Mouse (Mus musculus): ENCODE measurements around the gene Prdm12.

The Prdm12 gene

DNA sequence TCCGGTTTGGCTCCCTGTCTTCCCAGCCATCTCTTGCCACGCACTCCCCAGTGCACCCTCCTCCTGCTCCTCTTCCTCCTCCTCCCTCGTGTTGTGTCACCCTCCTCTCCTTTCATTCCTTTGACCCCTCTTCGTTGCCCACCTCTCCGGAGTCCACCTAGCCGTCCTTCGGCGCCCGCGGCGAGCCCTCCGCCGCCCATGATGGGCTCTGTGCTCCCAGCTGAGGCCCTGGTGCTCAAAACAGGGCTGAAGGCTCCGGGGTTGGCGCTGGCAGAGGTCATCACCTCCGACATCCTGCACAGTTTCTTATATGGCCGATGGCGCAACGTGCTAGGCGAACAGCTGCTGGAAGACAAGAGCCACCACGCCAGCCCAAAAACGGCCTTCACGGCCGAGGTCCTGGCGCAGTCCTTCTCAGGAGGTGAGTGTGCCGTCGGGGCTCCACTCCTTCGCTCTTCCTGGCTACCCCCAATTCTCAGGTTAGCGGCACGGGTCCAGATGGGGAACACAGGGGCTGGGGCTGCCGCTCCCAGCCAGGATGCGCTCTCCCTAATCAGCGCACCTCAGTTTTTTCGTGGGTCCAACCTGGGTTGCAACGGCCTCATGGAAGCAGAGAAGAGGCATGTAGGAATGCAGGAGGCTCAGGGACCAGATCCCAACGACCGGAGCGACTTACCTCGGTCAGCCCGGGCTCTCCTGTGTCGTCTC lies at the start of gene Prdm12:
Prdm12 (plus strand) TSS at position 137 of the 708 bp plus-strand sequence.
- DNase-seq = no peak

DNA sequence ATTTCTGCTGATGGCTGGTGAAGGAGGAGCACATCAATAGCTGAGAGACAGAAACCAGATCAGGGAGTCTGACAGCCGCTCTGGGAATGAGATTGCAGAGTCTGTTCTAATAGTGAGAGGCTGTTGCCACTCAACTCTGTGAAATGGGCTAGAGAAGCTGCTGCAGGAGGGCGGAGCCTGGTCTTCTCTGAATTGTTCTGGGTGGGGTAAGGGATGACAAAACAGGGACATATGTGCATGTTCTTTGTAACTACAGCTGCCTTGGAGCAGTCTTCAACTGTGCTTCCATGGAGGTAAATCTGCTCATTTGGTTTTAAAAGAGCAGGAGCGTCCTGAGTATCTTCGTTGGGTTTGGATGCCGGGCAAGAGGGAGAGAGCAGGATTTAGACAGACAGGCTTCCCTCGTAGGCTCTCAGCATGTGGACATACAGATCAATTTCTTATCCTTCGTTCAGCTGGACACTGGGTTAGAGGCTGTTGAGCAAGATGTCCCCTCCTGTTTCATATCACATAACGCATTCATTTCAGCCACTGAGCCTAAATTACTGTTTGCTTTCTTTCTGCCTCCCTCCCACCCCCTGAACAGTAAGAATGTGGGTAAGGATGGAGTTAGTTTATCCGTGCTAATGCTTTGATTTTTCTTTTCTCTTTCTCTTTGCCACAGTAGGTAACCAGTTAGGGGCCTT lies 47.9 kb upstream of the Prdm12 start:
- no peak for DNase-seq

DNA sequence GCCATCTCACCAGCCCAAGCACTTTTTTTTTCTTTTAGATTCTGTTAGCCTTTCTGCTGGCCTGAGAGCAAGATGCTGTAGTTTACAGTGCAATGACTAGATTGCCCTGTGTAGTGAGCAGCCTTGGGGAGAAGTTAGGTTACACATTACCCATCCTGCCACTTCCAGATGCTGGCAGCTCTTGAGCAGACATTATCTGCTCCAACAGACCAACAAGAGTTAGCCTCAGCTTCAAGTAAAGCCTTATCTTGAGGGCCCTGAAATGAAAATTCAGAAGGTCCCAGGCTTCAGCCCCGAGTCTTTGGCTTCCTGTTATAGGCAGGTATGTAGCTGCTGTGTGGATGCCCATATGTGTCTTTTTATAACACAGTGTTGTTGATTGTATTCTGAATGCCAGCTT lies 32.3 kb upstream of the Prdm12 start:
- no peak for DNase-seq

DNA sequence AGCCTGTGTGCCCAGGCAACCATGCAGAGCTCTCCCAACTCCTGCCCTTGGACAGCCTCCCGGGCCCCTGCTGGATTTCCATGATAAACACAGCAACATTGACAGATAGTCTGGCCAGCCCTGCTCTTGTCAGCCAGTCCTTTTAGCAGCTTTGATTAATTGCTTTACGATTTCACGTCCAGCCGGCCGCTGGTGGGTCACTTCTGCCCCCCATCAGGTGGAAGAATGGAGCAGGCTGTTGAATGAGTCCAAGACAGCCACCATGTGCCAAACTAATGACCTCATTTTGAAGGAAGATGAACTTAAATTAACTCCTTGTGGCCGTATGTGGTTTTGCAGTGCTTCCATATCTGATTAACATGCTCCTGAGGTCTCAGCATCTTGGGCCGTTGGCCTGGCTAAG lies 30.0 kb upstream of the Prdm12 start:
- no peak for DNase-seq

DNA sequence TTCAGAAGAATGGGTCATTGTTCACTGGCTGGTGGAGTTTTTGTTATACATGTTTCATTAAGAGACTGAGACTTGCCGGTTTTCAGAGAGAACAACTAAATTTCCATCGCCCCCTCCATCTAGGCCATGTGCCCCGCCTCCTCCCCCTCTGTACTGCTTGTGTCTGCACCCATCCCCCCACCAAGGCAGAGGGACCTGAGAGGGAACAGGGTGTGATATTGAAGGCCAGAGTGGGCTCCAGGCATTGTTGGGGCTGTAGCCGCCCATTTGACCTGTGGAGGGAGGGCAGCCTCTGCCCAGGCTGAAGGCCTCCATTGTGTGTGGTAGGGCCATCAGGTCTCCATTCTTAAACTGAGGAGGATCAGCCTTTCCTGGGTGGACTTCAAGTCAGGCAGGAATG lies 28.9 kb upstream of the Prdm12 start:
- no peak for DNase-seq

DNA sequence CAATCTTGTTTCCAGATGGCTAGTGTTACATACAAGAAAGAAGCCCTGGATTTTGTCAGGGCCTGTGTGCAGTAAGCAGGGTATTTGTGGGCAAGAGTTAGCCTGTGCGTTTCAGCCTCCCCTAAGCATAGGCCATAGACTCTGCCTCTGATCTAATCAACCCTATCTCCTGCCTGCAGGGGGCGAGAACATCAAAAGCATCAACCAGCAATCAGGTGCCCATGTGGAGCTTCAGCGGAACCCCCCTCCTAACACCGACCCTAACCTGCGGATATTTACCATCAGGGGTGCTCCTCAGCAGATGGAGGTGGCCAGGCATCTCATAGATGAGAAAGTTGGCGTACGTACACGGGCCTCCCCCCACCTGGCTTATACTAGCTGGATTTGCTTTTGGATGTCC lies 28.4 kb upstream of the Prdm12 start:
- DNase-seq = no peak

DNA sequence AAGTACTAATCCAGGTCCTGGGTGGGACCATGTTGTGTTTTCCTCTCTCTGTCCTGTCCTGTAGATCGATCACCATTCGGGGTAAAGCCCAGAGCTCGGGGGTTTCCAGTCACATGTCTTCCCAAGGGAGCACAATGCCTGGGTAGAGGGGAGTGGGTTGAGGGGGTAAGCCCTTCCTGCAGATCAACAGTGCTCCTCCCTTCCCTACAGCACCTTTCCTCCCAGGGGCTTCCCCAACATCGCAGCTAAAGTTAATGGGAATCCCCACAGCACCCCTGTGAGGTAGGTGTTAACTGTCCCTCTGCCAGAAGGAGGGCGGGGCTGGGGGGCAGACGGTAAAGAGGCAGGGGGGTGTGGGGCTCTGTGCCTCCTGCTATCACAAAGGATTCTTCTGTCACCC lies 27.2 kb upstream of the Prdm12 start:
- DNase-seq = no peak

DNA sequence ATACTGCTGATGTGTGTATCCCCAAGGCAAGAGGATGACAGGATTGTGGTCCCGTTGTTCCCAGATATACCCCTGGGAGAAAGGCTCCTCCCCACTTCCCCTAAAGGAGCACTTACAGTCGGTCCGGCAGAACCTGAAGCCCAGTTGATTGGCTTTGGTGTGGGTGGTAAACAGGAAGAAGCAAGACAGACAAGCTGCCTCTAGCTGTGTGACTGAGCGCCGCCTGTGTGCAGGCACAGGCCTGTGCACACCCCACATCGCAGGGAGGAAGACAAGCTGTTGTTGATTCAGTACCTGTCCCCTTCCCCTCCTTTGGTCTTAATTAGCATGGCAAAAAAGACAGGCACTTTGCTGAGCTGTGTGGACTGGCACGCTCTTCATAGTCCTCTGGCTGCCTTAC lies 26.1 kb upstream of the Prdm12 start:
- DNase-seq = no peak

DNA sequence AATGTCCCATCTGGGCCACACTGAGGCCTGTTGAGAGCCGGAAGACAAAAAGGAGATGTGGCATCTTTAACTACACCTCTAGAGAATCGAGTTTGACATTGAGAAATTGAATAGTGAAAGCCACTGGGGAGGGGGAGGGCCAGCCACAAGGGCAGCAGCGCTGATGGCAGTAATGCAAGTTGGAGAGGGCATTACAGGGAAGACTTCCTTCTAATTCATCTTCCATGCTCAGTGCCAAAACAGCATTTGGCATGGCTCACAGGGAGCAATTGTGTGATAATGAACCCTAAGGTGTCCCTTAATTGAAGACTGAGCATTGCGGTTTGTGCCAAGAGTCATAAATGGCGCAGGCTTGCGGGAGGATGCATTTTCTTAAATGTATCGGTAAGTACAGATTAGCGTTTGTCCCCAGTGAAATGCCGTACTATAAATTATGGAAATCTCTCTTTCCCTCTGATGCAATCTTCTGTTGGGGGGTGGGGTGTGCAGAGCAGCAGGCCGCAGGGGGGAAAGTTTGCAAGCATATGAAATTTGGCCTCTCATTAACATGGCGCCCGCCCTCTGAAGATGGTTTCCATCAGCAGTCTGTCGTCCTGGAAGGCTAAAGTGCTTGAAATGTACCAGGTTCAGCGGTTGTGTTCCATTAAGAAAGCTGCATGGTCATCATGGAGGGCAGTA lies 21.2 kb upstream of the Prdm12 start:
- no peak for DNase-seq

DNA sequence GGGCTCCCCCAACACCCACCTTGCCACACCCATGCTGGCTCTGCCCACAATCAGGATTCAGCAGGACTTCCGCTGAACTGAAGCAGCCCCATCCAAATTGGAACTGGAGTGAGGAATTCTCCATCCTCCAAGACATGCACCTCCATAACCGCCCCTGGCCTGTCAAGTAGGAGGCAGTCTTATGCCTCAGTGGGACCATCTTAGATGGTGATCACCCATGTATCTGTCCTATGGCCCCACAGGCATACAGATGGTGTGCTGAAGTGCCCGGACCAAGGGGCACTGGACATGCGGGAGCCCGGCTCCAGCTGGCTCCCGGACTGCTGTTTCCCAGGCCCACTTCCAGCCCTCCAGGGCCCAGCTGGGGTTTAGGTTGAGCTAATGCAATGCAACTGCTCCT lies 20.6 kb upstream of the Prdm12 start:
- no peak for DNase-seq

DNA sequence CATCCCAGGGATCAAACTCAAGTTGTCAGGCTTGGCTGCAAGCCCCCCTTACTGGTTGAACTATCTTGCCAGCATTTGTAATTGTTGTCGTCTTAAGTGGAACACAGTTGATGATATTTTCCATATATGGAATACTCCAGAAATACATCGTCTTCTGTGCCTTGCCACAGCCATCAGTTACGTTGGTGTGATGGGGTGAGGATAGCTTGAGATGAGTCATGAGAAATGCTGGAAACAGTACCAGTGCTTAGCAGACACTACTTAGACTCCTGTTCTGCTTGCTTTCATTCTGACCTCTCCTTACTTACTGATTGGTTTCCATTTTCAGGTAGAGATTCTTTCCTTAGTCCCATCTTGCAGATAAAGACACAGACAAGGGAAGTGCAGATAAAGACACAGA lies 6.3 kb upstream of the Prdm12 start:
- DNase-seq = no peak

DNA sequence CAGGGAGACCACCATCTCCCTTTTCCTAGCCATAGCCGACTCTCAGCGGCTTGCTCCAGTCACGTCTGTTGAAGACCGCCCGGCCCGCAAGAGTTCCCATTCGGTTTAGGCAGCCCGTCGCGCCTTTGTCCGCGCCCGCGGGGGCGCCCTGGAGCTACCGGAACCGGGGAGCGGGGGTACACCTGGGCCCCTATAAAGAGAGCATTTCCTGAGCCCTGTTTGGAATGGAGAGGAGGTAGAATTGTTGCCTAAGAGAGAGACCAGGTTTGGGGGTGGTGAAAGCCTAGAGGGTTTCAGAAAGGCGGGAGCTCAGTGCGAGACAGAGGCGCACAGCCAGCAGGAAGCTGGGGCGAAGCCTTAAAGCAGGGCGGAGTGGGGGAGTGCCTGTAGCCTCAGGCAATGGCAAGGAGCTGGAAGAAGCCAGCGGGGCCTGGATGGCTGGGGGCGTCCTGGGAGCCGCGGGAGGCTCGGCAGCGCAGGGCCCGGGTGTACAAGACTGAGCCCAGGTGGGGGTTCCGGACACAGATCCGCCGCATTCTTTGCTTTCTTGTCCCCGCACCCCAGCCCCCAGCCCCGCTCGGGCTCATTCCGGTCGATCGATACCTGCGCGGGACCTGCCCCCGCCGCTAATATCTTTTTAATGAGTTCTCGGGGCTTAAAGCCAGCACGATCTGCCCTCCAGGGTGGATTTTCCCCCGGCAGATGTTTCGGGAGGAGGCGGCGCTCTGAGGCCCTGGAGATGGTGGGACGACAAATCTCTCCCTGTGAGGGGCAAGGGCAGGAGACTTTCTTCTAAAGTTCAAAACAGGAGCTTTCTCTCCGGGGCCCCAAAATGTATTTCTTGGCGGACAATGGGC lies 4.3 kb upstream of the Prdm12 start:
- no peak for DNase-seq

DNA sequence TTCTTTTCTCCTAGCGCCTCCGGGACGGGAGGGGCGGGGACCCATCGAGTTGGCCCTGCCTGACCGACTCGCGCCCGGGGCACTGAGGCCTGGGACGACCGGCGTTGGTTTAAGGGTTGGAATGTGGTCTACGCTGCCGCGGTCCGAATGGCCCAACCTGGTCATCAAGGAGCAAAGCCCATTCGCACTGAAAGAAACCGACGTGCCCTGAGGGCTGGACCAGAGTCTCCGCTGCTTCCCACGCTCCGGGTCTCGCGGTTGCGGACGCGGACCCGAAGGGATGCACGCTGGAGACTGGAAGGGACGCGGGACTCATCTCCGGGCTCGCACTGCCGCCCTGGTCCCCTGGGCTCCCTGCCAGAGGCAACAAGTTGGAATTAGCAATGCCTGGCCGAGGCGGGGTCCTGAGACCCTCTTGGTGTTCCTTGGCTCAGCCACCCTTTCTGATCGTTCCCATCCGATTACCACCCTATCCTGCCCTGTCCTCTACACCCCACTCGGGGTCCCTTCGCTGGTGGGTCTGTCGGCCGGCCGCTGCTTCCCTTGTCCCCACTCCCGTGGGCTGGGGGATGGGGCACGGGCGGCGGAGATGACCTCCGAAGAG lies 3.6 kb upstream of the Prdm12 start:
- DNase-seq = no peak

DNA sequence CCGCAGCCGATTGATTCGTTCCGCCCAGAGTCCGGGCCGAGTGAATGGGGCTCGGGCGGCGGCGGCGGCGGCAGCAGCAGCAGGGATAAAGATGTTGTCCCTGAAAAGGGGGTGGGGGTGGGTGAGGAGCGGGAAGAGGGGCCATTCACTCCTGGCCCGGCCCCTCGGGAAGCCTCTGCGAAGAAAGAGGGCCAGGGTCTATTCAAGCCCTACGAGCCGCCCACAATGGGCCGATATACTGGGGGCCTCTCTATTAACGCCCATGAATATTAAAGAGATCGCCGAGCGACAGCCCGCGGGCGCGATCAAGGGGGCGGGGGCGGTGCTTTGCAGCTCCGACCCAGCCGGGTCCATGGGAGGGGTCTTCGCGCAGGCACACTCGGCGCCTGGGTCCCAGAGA lies 3.1 kb upstream of the Prdm12 start:
- no peak for DNase-seq

DNA sequence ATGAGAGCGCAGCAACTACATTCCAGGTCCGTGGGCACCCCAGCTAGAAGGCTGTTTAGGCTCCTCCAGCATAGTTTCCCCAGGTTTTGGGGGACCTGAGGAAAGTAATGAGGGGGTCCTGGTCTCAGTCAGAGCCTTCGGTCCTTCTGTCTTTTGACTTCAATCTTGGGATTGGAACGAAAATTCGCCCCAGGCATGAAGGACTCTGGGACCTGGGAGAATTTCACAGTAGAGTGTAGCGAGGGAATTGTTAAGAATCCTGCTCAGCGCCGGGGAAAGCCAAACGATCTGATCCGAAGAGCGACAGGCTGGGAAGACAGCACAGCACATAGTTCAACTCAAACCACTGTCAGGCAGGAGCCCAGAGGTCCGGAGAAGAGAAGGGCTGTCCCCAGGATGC lies 2.5 kb upstream of the Prdm12 start:
- DNase-seq = no peak

DNA sequence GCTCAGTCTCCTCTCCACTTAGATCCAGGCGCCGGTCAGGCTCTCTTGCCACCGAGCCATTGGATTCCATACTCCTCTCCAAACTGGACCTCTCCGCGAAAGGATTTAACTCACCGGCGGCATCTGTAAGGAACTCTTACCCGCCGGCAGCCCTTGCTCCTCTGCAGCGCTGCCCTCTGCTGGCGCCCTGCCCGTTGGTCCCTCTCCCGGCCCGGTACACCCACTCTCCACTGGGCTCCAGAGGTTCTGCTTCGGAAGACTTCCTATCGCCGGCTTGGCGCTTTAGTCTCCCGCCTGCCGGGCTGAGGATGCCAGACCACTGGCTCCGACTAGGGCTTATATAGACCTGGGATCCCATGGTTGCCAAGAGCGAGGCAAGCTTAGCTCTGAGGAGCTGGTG lies 2.0 kb upstream of the Prdm12 start:
- DNase-seq = no peak

DNA sequence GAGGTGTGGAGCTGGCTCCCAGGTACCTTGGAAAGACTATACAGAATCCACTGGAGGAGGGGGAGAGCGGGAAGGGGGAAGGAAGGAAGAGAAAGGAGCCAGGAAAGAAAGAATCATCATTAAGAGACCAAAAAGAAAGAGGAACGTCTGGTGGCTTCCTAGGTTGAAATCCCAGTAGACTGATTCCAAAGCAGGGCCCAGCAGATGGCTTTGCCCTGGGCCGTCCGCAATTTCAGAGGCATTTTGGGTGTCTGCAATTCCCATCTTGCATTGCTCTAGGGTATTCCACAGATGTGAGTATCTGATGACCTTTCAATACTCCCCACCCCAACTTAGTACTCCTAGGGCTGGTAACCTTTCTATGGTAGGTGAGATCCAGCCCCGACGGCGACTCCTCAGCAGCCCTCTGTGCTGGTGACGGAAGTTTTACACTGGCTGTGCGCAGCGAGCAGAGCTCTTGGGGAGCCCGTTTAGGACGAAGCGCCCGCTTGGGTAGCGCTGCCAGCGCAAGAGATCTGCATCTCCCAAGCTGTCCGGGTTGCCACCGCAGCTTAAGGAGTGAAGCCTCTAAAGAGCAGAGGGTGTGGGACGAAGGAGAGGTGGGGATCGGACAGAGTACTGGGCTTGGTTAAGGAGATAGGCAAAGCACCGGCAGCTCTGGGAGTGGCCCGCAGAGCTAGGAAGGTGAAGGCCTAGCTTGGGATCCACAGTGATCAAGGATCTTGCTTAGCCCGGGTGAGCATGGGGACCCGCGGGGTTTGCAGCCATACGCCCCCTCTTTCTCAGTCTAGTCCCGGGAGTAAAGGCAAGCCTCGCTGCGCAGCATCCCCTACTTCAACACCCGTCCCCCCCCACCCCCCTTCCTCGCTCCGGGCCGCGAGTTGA lies 1.0 kb upstream of the Prdm12 start:
- DNase-seq = no peak

DNA sequence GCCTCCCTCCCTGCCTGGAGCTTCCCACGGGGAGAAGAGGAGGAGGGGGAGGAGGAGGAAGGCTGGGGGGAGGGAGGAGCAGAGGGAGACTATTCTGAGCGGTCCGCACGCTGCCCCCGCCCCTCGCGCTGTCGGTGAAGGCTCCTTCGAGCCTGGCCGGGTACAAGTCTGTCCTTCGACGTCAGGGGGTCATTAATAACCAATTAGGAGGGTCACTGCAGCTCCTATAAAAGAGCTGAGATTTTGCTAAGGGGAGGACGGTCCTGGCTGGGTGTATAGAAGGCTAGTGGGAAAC lies 424 bp upstream of the Prdm12 start:
- no peak for DNase-seq

DNA sequence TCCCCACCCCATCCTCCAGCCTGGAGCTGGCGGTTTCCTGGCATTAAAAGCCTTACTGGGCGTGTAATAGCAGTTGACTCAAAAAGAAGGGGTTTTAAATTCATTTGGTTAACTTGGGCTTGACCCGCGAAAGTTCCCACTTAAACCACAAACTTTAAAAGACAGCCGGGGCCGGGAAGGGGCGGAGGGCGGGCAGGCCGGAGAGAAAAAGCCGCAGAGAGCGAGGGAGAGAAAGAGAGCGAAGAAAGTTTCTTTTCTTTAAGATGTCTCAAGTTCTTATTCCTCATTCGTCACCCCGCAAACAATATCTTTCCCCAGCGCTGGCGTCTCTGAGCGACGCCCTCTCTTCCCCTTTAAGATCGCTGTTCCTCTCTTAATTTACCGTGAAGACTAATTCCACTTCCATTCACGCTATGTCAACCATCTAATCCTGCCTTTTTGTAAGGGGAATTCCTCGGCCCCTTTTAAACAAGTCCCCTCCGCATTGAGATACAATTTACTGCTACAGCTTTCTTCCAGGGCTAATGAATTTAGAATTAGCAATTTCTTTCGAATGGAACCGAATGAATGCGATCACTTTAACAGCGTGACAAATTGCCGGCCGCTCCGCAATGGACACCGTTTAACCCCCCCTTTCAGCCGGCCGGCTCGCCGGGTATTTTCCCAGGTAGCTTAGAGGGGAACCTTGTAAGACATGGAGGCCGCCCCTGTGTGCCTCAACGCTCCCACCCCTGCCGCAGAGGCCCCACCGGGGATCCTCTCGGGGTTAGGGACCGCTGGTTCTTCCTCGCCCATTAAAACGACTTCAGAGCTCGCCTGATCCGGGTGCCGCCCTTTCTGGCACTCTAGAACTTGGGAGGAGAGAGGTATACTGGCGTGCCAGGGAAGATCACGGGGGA lies 1.0 kb downstream of the Prdm12 start:
- no peak for DNase-seq

DNA sequence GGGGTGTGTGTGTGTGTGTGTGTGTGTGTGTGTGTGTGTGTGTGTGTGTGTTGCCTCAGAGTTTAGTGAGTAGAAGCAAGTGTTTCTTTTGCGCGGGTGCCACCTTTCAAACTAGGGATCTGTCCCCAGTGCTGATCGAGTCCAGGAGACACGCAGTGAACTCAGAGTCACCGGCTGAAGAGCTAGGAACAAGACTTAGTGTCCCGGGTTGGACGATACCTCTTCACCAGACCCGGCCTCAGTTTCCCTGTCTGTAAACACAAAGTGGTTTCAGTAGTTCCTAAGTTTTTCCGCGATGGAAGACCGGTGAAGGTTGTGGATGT lies 1.6 kb downstream of the Prdm12 start:
- DNase-seq = no peak

DNA sequence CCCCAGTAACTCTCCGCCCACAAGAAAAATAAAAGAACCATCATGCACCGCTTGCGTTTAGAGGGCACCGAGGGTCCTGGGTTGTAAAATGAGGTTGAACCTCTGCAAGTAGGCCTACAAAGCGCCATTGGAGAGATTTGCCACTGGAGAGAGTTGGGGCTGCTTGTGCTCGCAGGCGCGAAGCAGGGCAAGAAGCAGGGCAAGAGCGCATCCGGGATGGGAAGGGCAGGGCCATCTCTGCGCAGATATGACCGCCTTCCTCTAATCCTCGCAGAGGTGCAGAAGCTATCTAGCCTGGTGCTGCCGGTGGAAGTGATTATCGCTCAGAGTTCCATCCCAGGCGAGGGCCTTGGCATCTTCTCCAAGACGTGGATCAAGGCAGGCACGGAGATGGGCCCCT lies 2.1 kb downstream of the Prdm12 start:
- DNase-seq = no peak

Measured in cerebellum, adult 11 months (tissue).